Mouse (Mus musculus): ENCODE data around the gene Tut7. TPM values are rescaled to one million over a fixed set of nuclear protein-coding genes. Genes with fewer than 3 reads are reported as not detected.
"Not testable (repeated sequence)": the region's sequence is repeated elsewhere in the genome, so short reads cannot be mapped to it uniquely, and the experiment has no call there.

The Tut7 gene
- total RNA-seq, 2 experiments from 2014 or later: 31.2 to 33.6 TPM

DNA sequence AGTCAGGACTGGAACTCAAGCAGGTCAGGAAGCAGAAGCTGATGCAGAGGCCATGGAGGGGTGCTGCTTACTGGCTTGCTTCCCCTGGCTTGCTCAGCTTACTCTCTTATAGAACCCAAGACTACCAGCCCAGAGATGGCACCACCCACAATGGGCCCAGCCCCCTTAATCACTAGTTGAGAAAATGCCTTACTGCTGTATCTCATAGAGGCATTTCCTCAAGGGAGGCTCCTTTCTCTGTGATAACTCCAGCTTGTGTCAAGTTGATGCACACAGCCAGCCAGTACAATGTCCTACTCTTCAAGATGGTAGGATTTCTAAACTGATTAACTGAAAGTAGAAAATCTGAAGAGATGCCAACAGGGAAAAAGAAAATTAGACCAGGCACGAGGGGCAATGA, 100.9 kb downstream of the Tut7 start:
- intact Hi-C loops (cut with DNase I); DNase-seq: not testable (repeated sequence)

Other genes with a start within 250 kb of the Tut7 start
- gene Agtpbp1, start 237.9 kb downstream of the Tut7 start, total RNA-seq (2021): 10 to 100 TPM; 44.0 to 57.1 TPM
- 10 to 100 TPM; 32.0 to 36.5 TPM for gene Naa35, start 237.9 kb downstream of the Tut7 start, total RNA-seq (2021)
- gene Golm1, start 147.3 kb downstream of the Tut7 start, total RNA-seq (2021): 1 to 10 TPM; 5.9 to 6.8 TPM
- not detected for gene 4921517D22Rik, start 129.0 kb downstream of the Tut7 start, total RNA-seq (2021)
- gene Spata31d1a, start 112.8 kb downstream of the Tut7 start, total RNA-seq (2021): not detected
- not detected for gene Spata31d1b, start 110.9 kb downstream of the Tut7 start, total RNA-seq (2021)
- gene Spata31d1d, start 91.4 kb downstream of the Tut7 start, total RNA-seq (2021): not detected
- not detected for gene 1700014D04Rik, start 76.4 kb downstream of the Tut7 start, total RNA-seq (2021)
- 100 to 1,000 TPM; 179 to 181 TPM for gene Isca1, start 53.3 kb downstream of the Tut7 start, total RNA-seq (2021)
- gene Gm49354, start 40.9 kb downstream of the Tut7 start, total RNA-seq (2021): not detected